Mouse (Mus musculus) CH12.LX (cell line): ENCODE data around the gene Itga6.

ENCODE experiments used
- CHD2 ChIP-seq: IDR thresholded peaks from 2 replicates; pipeline ENCODE4 v1.6.1; 2011; ENCODE audit warnings: low read length, improper control_type of control experiment
- CTCF ChIP-seq, 2 experiments: IDR thresholded peaks in 1 of 2; conservative IDR thresholded peaks in 1 of 2; 2 replicates each; pipeline ENCODE4 v1.5.1; 2011 to 2012; ENCODE audit warnings: low read depth in 2 of 2, low read length in 2 of 2, improper control_type of control experiment in 1 of 2, inconsistent platforms in 1 of 2, mild to moderate bottlenecking in 1 of 2, moderate library complexity in 1 of 2
- E2F4 ChIP-seq: IDR thresholded peaks from 2 replicates; pipeline ENCODE4 v1.6.1; 2011; ENCODE audit warnings: low read depth, low read length, improper control_type of control experiment; ENCODE audit not compliant: insufficient replicate concordance
- EP300 ChIP-seq: IDR thresholded peaks from 2 replicates; pipeline ENCODE4 v1.6.1; 2011; ENCODE audit warnings: low read length, improper control_type of control experiment
- JUND ChIP-seq: conservative IDR thresholded peaks from 2 replicates; pipeline ENCODE4 v1.6.1; 2011; ENCODE audit warnings: low read depth, low read length, improper control_type of control experiment
- KAT2A ChIP-seq: IDR thresholded peaks from 2 replicates; pipeline ENCODE4 v1.6.1; 2012; ENCODE audit warnings: low read length, improper control_type of control experiment, inconsistent platforms; ENCODE audit not compliant: insufficient replicate concordance
- MAFK ChIP-seq: IDR thresholded peaks from 2 replicates; pipeline ENCODE4 v1.6.1; 2011; ENCODE audit warnings: low read length, improper control_type of control experiment; ENCODE audit not compliant: insufficient replicate concordance
- MYC ChIP-seq: IDR thresholded peaks from 2 replicates; pipeline ENCODE4 v1.6.1; 2011; ENCODE audit warnings: low read depth, mild to moderate bottlenecking, improper control_type of control experiment, low read length
- POLR2A ChIP-seq: IDR thresholded peaks from 2 replicates; pipeline ENCODE4 v1.6.1; 2011; ENCODE audit warnings: low read depth, mild to moderate bottlenecking, improper control_type of control experiment, low read length
- RCOR1 ChIP-seq: conservative IDR thresholded peaks from 2 replicates; pipeline ENCODE4 v1.6.1; 2012; ENCODE audit warnings: low read depth, mild to moderate bottlenecking, inconsistent platforms, low read length, improper control_type of control experiment
- SMC3 ChIP-seq: IDR thresholded peaks from 2 replicates; pipeline ENCODE4 v1.6.1; 2011; ENCODE audit warnings: low read depth, low read length, improper control_type of control experiment
- TCF12 ChIP-seq: IDR thresholded peaks from 2 replicates; pipeline ENCODE4 v1.6.1; 2014; ENCODE audit warnings: low read depth, mild to moderate bottlenecking, inconsistent platforms, low read length, improper control_type of control experiment
- USF2 ChIP-seq: conservative IDR thresholded peaks from 2 replicates; pipeline ENCODE4 v1.6.1; 2011; ENCODE audit warnings: low read depth, low read length, improper control_type of control experiment
- ZC3H11A ChIP-seq: IDR thresholded peaks from 2 replicates; pipeline ENCODE4 v1.6.1; 2012; ENCODE audit warnings: low read depth, mild to moderate bottlenecking, inconsistent platforms, low read length, improper control_type of control experiment

DNA sequence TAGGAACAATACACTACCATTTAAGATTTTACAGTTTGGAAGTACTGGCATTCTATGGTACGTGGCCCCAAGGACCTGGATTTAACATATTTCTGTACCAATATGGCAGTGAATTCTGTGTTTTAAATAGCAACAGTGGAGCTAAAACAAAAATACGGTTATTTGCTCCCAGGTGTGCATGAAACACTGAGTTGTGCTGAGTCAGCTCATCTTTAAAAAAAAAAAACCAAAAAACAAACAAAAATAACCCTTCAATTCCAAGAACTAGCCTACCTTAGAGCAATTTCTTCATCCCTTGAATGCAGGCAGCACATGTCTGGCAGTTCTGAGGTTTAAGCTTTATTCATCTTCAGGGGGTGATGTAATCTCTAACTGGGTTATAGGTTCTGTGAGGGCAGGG, 45.8 kb downstream of the Itga6 start:
- no peak for TF ChIP-seq CTCF (conservative IDR thresholded peaks at IDR 0.05 in 1 of 2, IDR thresholded peaks at IDR 0.05 in 1 of 2; ENCODE audit: low read depth in 2 of 2, low read length in 2 of 2)
- TF ChIP-seq POLR2A: no peak
- TF ChIP-seq EP300: no peak
- TF ChIP-seq KAT2A: no peak
- TF ChIP-seq TCF12: no peak
- TF ChIP-seq RCOR1: no peak
- TF ChIP-seq ZC3H11A: no peak
- no peak for TF ChIP-seq MYC
- no peak for TF ChIP-seq JUND
- no peak for TF ChIP-seq USF2
- no peak for TF ChIP-seq E2F4
- TF ChIP-seq CHD2: no peak
- peak; percentile 80 for TF ChIP-seq MAFK
- no peak for TF ChIP-seq SMC3
